Mouse (Mus musculus) adrenal gland, adult (tissue): ENCODE data around the gene Ankrd13d.
"Not testable (repeated sequence)": the region's sequence is repeated elsewhere in the genome, so short reads cannot be mapped to it uniquely, and the experiment has no call there.

ENCODE experiments used
- DNase-seq, 2 experiments: peaks; one replicate each; pipeline ENCODE4 v3.0.0; 2022 to 2023; ENCODE audit warnings: low spot score in 1 of 2; ENCODE audit not compliant: inconsistent age in 2 of 2

Ankrd13d gene

GRCm38 (mm10) chr19:4264171-4264780 is 18.7 kb downstream of the Ankrd13d start:
- peak in 1 of 2 experiments; percentile 56 for DNase-seq

- DNase-seq = no peak
Measured at GRCm38 (mm10) chr19:4263702-4264101, 19.2 kb downstream of the Ankrd13d start.

DNA sequence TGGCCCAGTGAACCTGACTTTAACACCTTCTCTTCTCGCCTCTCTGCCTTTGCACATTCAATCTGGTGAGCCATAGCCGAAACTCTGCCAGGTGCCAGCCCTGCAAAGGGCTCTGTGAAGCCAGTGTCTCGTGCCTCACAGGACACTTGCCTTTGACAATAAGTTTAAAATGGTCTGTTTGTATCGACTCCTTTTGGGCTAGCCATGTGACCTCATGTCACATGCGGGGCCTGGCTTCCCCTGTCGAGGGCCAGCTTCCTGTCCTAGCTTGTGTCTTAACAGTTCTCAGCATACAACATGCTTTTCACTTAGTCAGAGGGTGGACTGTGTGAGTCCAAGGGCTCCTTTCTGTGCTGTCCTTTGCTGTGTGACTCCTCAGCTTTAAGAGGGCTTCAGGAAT is 20.2 kb downstream of the Ankrd13d start:
- DNase-seq = no peak

GRCm38 (mm10) chr19:4261038-4261698 is 21.8 kb downstream of the Ankrd13d start:
- no peak for DNase-seq

DNA sequence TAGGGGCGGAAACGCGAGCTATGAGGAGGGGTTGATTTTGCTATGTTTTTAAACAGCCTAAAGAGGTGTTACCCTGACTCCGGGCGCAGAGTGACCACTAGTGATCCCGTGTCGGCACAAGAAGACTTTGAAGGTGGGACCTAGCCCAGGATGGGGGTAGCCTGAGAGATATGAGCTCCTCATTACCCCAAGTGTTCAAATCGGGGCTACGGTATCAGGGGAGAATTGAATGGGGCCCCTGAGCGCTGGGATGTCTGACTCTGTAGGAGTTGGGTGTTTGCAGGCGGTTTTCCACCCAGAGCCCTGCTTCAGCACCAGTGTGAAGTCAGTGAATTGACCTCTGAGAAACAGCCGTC is 25.1 kb downstream of the Ankrd13d start:
- no peak for DNase-seq

DNA sequence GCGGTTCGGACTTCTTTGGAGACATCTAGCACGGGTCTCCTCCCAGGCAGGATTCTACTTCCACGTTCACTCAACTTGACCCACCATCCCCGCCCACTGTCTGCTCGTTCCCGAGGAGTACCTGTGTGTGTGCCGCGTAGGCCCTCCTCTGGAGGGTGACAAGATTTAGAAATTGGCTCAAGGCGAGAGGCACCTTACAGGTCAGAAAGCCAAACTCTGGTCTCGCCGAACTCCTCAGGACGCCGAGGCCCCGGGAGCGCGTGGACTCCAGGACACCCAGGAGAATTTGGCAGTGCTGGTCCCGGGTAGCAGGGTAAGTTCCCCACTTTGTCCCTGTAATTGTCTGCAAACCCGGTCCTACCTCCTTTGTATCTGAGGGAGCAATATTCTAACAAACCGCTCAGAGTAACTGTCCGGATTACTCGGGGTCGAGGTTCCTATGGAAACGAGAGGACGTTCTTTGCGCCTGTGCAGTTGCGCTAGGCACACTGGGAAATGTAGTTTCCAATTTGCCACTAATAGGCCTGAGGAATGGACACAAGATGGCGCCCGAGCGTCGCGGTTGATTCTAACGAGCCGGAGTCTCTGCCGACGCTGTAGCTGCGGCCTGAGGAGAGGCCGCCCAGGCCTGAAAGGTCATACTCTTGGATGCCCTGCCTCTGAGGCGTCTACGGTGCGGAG is 25.6 kb downstream of the Ankrd13d start:
- DNase-seq = peak; percentile 92 to 98

DNA sequence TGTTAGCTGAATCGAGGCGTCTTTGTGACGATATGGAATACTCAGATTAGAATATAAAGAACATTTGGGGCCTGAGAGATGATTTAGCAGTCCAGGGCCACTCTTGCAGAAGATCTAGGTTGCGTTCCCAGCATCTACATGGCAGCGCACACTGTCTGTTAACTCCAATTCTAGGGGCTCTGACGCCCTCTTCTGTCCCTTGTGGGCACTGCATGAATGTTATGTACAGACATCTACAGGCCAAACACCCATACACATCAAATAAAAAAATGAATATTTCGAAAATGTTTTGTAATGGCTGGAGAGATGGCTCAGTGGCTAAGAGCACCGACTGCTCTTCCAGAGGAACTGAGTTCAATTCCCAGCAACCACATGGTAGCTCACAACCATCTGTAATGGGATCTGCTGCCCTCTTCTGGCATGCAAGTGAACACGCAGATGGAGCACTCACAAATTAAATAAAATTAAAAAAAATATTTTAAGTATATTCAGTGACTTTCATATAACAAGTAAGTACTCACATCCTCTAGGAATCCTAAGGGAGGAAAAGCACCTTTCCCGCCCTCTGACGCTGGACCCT is 27.3 kb downstream of the Ankrd13d start:
- DNase-seq = no peak

GRCm38 (mm10) chr19:4254230-4254629 is 28.7 kb downstream of the Ankrd13d start:
- no peak for DNase-seq

GRCm38 (mm10) chr19:4248683-4249082 is 34.3 kb downstream of the Ankrd13d start:
- not testable (repeated sequence) for DNase-seq

DNA sequence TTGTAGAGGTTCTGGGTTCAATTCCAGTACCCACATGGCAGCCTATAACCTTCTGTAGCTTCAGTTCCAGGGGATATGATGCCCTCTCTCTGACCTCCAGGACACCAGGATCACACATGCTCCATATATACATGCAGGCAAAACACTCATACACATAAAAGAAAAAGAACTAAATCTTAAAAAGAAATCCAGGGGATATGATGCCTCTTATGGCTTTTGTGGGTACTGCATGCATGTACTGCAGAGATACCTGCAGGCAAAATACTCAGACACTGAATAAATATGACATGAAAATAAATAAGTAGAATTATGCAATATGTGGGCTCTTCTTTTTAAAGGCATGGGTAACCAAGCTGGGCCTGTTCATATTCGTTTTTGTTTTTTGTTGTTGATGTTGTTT is 35.9 kb downstream of the Ankrd13d start:
- no peak for DNase-seq

DNA sequence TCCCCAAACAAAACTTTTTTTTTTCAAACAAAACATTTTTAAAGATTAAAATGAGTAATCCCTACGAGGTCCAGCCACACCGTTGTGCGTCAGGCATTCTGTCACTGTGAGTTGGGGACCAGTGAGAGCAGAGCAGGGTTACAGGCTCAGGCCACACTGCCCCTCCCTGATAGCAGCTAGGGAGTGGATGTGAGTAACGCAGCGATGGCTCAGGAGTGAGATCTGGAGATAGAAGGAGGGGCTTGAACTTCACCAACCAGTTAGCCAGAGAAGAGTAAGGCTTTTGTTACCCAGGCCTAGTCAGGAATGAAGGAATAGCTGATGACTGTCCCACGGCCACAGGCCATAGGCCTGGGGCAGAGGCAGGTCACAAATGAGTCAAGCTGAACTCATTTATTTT is 38.2 kb downstream of the Ankrd13d start:
- DNase-seq = no peak

- no peak for DNase-seq
Measured at GRCm38 (mm10) chr19:4242416-4242815, 40.5 kb downstream of the Ankrd13d start.

- DNase-seq = no peak
Measured at GRCm38 (mm10) chr19:4240247-4240668, 42.7 kb downstream of the Ankrd13d start.

DNA sequence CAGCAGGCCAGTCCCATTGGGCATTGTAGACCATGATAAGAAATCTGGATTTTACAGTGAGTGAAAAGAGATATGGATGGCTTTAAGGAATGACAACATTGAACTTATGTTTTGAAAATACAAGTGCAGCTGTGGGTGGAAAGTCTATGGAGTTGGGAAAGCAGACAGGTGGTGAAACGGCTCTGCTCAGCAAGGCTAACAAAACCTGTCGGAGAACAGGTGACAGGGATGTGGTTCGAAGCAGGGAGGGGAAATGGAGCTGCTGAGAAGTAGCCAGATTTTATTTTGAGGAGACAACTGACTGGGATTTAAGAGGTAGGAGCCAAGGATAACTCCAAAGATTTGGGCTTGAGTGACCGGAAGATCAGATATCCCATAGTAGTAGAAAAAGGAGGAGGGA is 48.4 kb downstream of the Ankrd13d start:
- no peak for DNase-seq

DNA sequence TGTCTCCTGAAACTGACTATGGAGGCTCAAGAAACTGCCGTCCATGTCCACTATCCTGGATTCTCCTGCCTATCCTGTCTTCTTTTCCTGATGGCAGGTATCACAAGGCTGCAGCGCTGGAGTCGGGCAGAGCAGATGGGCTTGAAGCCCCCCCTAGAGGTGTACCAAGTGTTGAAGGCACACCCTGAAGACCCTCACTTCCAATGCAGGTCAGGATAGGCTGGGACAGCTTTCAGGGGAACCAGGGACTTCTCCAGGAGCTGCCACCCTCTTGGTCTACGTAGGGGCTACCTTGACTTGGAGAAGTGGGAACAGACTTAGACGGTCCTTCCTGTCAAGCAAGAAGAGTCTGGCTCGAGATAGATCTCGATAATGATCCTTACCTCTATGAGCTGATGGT is 50.3 kb downstream of the Ankrd13d start:
- peak in 1 of 2 experiments; percentile 25 for DNase-seq

DNA sequence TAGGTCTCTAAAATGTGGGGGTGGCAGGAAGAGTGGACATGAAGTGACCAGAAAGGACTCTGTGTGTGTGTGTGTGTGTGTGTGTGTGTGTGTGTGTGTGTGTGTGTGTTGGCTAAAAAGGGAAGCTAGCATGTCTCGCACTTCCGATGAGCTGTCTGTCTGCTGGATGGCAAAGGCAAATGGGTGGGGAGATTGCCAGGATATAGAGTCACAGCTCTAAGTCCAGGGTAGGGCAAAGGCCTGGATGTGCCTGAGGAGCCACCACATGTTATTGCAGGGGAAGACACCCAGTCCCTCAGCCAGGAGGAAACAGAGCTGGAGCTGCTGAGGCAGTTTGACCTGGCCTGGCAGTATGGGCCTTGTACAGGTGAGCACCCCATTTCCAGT is 50.8 kb downstream of the Ankrd13d start:
- no peak for DNase-seq

- DNase-seq = peak; percentile 98 to 99
Measured at GRCm38 (mm10) chr19:4231253-4232185, 51.4 kb downstream of the Ankrd13d start, which contains the start of gene Pold4. Gene Pold4, plus strand, starts transcription at chr19:4231899.

DNA sequence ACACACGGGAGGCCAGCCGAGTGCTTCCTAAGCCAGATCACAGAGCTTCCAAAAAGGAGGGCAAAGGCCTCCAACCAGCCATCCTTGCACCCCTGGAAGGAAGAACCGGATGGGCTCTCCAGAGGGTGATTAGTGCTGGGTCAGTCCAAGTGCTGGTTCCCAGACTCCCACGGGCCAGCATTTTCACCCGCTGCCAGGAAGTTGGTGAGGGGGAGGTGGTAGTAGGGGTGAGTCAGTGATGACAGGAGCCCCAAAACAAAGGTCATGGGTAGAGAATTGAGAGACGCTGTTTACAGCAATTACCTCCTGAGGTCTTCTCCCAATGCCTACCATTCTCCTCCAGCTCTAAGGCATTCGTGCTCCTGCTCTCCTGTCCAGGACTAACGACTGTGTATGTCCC is 52.5 kb downstream of the Ankrd13d start:
- peak; percentile 76 to 86 for DNase-seq

DNA sequence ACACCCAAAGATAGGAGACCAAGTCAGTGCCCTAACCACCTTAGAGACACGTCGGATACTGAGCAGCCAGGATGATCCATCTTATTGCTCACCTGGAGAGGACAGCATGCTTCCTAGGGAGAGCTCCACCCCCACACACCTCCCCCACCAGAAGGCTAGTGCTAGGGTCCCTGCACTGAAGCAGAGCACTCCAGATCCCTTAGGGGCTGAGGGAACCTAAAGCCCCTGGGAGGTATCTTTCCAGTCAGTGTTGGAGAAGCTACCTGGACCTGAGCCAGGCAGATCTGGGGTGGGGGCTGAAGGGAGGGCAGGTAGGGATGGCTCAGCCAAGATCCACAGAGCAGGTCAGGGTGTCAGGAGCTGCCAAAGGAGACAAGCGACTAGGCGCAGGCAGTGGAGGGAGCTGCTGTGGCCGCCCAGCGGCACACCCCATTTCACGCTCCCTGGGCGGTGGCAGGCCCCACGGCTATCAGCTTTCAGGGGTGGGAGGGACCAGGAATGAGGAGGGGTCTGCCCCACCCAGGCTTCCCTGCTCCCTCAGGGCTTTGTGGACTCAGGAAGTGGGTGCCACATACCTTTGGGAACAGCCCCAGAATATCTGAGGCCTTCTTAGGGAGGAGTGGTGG is 53.4 kb downstream of the Ankrd13d start:
- peak; percentile 36 to 57 for DNase-seq

- DNase-seq = no peak
Measured at GRCm38 (mm10) chr19:4228891-4229290, 54.0 kb downstream of the Ankrd13d start.
